7 mouse cellular contexts compared by ENCODE assay signal in the genomic region with DNA sequence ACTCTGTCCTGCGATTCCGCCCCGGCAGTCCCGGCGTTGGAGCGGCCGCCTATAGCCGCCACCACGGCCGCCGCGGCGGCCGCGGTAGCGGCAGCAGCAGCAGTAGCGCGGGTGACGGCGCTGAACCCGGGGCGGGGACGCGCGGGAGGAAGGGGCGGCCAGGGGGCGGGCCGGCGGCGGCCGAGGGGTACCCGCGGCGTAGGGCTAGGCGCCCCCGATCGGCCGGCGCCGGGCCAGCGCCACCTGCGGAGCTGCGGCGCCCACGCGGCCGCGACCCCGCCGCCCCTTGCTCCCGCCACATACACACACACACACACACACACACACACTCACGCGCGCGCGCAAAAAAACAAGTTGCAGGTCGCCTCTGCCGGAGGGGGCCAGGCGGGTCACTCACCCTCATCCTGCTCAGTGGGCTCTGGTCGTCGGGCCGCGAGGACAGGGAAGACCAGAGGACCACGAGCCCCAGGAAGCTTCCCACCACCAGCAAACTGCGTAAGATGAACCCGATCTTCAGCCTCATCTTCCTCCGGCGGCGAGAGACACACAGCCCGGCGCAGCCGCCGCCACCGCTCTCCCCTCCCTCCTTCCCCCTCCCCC. TPM values are rescaled to one million over a fixed set of nuclear protein-coding genes. Genes with fewer than 3 reads are reported as not detected.
DNase-seq lines count a peak whose midpoint lies in the region; ATAC-seq and TF ChIP-seq lines count a peak whose summit lies in the region.

A gene (minus strand): TSS at position 577 of the 600 bp plus-strand sequence.

- H3K9ac ChIP-seq in heart, adult 2 months (ENCODE audit: low read depth, low read length), result peak within 1 kb of the TSS; percentile 97
- peak within 1 kb of the TSS; percentile 90 for H3K9ac ChIP-seq in limb, embryonic 15.5 days
- peak within 1 kb of the TSS; percentile 91 for H3K9ac ChIP-seq in midbrain, embryonic 16.5 days (ENCODE audit: low read depth, low read length)

- intact Hi-C loops in heart, adult 2 months (cut with DNase I), result loop anchor here (2.0 to 5.0 kb wide), 4 partner anchors 40 to 225 kb away; no protein-coding TSS in a partner anchor

- H3K27me3 ChIP-seq in heart, adult 2 months (ENCODE audit: control insufficient read depth, insufficient read depth, low read length), result no peaks in the 10 kb centered on the region
- H3K27me3 ChIP-seq in kidney, adult 2 months (replicated peaks; ENCODE audit: control insufficient read depth, insufficient read depth, low read length), result no peaks in the 10 kb centered on the region
- no peaks in the 10 kb centered on the region for H3K27me3 ChIP-seq in limb, embryonic 15.5 days
- no peaks in the 10 kb centered on the region for H3K27me3 ChIP-seq in midbrain, embryonic 16.5 days (ENCODE audit: control insufficient read depth, insufficient read depth, low read depth, low read length)

- no peaks in the 10 kb centered on the region; the same call in 1 of the 2 replicates for H3K4me1 ChIP-seq in heart, adult 2 months (ENCODE audit: control insufficient read depth, insufficient read depth, low read length)
- H3K4me1 ChIP-seq in kidney, adult 2 months (ENCODE audit: control insufficient read depth, insufficient read depth, low read length), result peaks cover 4% of the 10 kb centered on the region; the same call in 1 of the 2 replicates
- H3K4me1 ChIP-seq in limb, embryonic 15.5 days, result peaks cover 14% of the 10 kb centered on the region
- peaks cover 7% of the 10 kb centered on the region for H3K4me1 ChIP-seq in midbrain, embryonic 16.5 days (ENCODE audit: control insufficient read depth, insufficient read depth, low read length)

- under 1% methylated on average over 63 of the region's 74 CpGs for WGBS in heart, adult 2 months
- WGBS in kidney, adult 2 months, result under 1% methylated on average over 60 of the region's 74 CpGs
- WGBS in limb, embryonic 15.5 days, result 0% methylated on average over 43 of the region's 74 CpGs
- WGBS in midbrain, embryonic 16.5 days, result 0% methylated on average over 39 of the region's 74 CpGs

- 0 out of 2 replicates have a peak, but pooled peaks have one; percentile 40 for TF ChIP-seq POLR2A in heart, adult 2 months (IDR thresholded peaks at IDR 0.05; ENCODE audit: insufficient read depth, low read depth, low read length)
- TF ChIP-seq POLR2A in kidney, adult 2 months (IDR thresholded peaks at IDR 0.05; ENCODE audit: low read depth, low read length), result no peak

- DNase-seq in adrenal gland, adult 8-10 months, result peak; percentile 50
- DNase-seq in embryo, embryonic 11.5 days (ENCODE audit: low read depth, low spot score), result peak; percentile 47
- peak; percentile 85 to 88 for DNase-seq in heart, adult 2 months
- DNase-seq in kidney, adult 2 months, result peak; percentile 75
- DNase-seq in spleen, postnatal 14 days (ENCODE audit: low spot score in 2 of 2), result peak; percentile 45 to 46

- H3K36me3 ChIP-seq in heart, adult 2 months (ENCODE audit: control insufficient read depth, insufficient read depth, low read length), result no peaks in the 10 kb centered on the region
- H3K36me3 ChIP-seq in kidney, adult 2 months (ENCODE audit: control insufficient read depth, insufficient read depth, low read length), result no peaks in the 10 kb centered on the region
- H3K36me3 ChIP-seq in limb, embryonic 15.5 days, result no peaks in the 10 kb centered on the region
- no peaks in the 10 kb centered on the region for H3K36me3 ChIP-seq in midbrain, embryonic 16.5 days (ENCODE audit: control insufficient read depth, insufficient read depth, low read length)

- H3K27ac ChIP-seq in heart, adult 2 months, result peak within 1 kb of the TSS; percentile 89
- peak within 1 kb of the TSS; percentile 71 for H3K27ac ChIP-seq in kidney, adult 2 months (ENCODE audit: insufficient read depth, low read depth, low read length)
- peak within 1 kb of the TSS; percentile 96 for H3K27ac ChIP-seq in limb, embryonic 15.5 days
- peak within 1 kb of the TSS; percentile 90 for H3K27ac ChIP-seq in midbrain, embryonic 16.5 days (ENCODE audit: low read length)

- no peak for TF ChIP-seq EP300 in heart, adult 2 months (IDR thresholded peaks at IDR 0.05; ENCODE audit: insufficient read depth, low read depth, low read length)

- peak within 1 kb of the TSS; percentile 90 for H3K4me3 ChIP-seq in heart, adult 2 months
- H3K4me3 ChIP-seq in kidney, adult 2 months (ENCODE audit: insufficient read depth, low read depth, low read length), result peak within 1 kb of the TSS; percentile 99
- peak within 1 kb of the TSS; percentile 95 for H3K4me3 ChIP-seq in limb, embryonic 15.5 days
- peak within 1 kb of the TSS; percentile 90 for H3K4me3 ChIP-seq in midbrain, embryonic 16.5 days (ENCODE audit: low read depth, low read length)

- TF ChIP-seq CTCF in heart, adult 2 months (IDR thresholded peaks at IDR 0.05), result no peak
- no peak for TF ChIP-seq CTCF in kidney, adult 2 months (conservative IDR thresholded peaks at IDR 0.05; ENCODE audit: insufficient read depth, insufficient read length, low read depth, low read length)

- ATAC-seq in limb, embryonic 15.5 days (ENCODE audit: insufficient number of reproducible peaks, low FRiP score, low TSS enrichment, low read depth), result peak; percentile 82
- peak; percentile 92 for ATAC-seq in midbrain, embryonic 16.5 days

- H3K79me2 ChIP-seq in heart, adult 2 months (replicated peaks; ENCODE audit: control insufficient read depth, insufficient read depth, low read length), result peaks cover 4% of the 10 kb centered on the region

- peak within 1 kb of the TSS; percentile 79 for H3K4me2 ChIP-seq in limb, embryonic 15.5 days
- H3K4me2 ChIP-seq in midbrain, embryonic 16.5 days (ENCODE audit: low read length), result peak within 1 kb of the TSS; percentile 97

- no peaks in the 10 kb centered on the region for H3K9me3 ChIP-seq in limb, embryonic 15.5 days
- H3K9me3 ChIP-seq in midbrain, embryonic 16.5 days (replicated peaks; ENCODE audit: control insufficient read depth, low read length, poor library complexity, severe bottlenecking), result no peaks in the 10 kb centered on the region

RNA-seq across cellular contexts. Expression of the gene that starts here (rescaled TPM):
- 10 to 100 TPM; 11.3 to 14.2 (median 12.7) TPM for total RNA-seq in adrenal gland, adult 8-10 months (2022)
- 1 to 10 TPM; 4.5 to 4.8 TPM for total RNA-seq in heart, adult 2 months (2021)
- polyA plus RNA-seq in heart, adult 2 months (2012; rRNA removed), result 1.7 and 4.3 TPM in 2 replicates
- 2.7 and 3.1 TPM in 2 replicates for polyA plus RNA-seq in kidney, adult 2 months (2012; rRNA removed)
- 12.0 and 13.1 TPM in 2 replicates for polyA plus RNA-seq in limb, embryonic 15.5 days (2015; fragmentation: Nextera tagmentation; extraction: Ambion mirVana)
- polyA plus RNA-seq in midbrain, embryonic 16.5 days (2015; fragmentation: Nextera tagmentation; extraction: Ambion mirVana), result 8.2 and 10.1 TPM in 2 replicates

Comparison
In these comparisons a context has a peak if more than half of its experiments do, and no peak if none do; other contexts are left out.
1. Peak in every context shown above with its lines: DNase-seq, ATAC-seq, H3K4me3 ChIP-seq and H3K27ac ChIP-seq.